Mouse (Mus musculus) kidney, adult 2 months (tissue): ENCODE results near the gene Ankk1.

Experiments used
- CTCF ChIP-seq: fragments of 200-500 bp; conservative IDR thresholded peaks from 2 replicates; pipeline ENCODE4 v1.5.1; 2011; ENCODE audit warnings: low read depth, mild to moderate bottlenecking, control low read depth, low read length, moderate library complexity, mixed read lengths; ENCODE audit not compliant: insufficient read depth, insufficient read length
- POLR2A ChIP-seq: fragments of 200-500 bp; IDR thresholded peaks from one replicate; pipeline ENCODE4 v1.6.1; 2011; ENCODE audit warnings: low read depth, low read length, control low read depth

GRCm38 (mm10) chr9:49472126-49472525 is 45.3 kb upstream of the Ankk1 start:
- TF ChIP-seq CTCF (no peak), POLR2A (no peak)
